9 mouse cellular contexts compared by ENCODE assay signal in the genomic region with DNA sequence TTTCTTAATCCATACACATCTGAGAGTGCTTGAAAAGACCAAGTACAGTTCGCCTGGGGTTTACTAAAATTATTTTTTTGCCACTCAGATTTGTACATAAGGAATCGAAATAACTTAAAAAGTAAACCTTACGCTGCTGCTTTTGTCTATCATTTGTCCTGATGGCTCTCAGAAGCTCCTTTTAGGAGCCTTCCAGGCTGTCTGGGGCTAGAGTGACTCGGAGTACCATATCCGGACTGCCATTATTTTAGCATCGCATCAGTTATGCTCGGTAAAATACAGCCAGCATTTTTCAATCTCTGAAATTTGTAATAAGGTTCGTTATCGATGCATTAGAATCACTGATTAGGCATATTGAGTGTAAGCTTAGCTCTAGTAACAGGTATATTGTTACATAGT. TPM values are rescaled to one million over a fixed set of nuclear protein-coding genes. Genes with fewer than 3 reads are reported as not detected.
DNase-seq lines count a peak whose midpoint lies in the region; ATAC-seq and TF ChIP-seq lines count a peak whose summit lies in the region.
"Had no signal": no experiment of that assay in that cellular context is flagged by ENCODE, and none has a peak within 500 bp of the region (broad histone marks: within the 10 kb centered on the region; RNA-seq: fewer than 3 reads in every experiment).

No protein-coding gene starts in this region.

- no peaks in the 10 kb centered on the region for H3K27me3 ChIP-seq in lung, embryonic 16.5 days (ENCODE audit: control insufficient read depth, insufficient read depth, low read depth, low read length)
- H3K27me3 ChIP-seq in forebrain, embryonic 13.5 days = no peaks in the 10 kb centered on the region
- H3K27me3 ChIP-seq in limb, embryonic 12.5 days = no peaks in the 10 kb centered on the region

- DNase-seq in lung, postnatal 36 days = no peak
- no peak for DNase-seq in right cerebral cortex, postnatal 36 days (ENCODE audit: low spot score in 2 of 2)
- no peak for DNase-seq in urinary bladder, postnatal 10 days (ENCODE audit: low spot score)
- DNase-seq in right cerebral cortex, postnatal 10 days (ENCODE audit: low spot score in 2 of 2) = no peak

- H3K9me3 ChIP-seq in lung, embryonic 16.5 days (ENCODE audit: control insufficient read depth, low read length) = no peaks in the 10 kb centered on the region
- no peaks in the 10 kb centered on the region for H3K9me3 ChIP-seq in forebrain, embryonic 13.5 days (replicated peaks)
- H3K9me3 ChIP-seq in limb, embryonic 12.5 days = no peaks in the 10 kb centered on the region

- peak overlapping the region; percentile 13; the same call in 1 of the 2 replicates for H3K4me3 ChIP-seq in lung, embryonic 16.5 days (ENCODE audit: low read length)
- peak overlapping the region; percentile 20; the same call in 1 of the 2 replicates for H3K4me3 ChIP-seq in forebrain, embryonic 13.5 days
- H3K4me3 ChIP-seq in limb, embryonic 12.5 days (replicated peaks) = peak overlapping the region; percentile 21; the same call in 1 of the 2 replicates
- no peak overlapping the region for H3K4me3 ChIP-seq in olfactory bulb, adult 2 months (ENCODE audit: insufficient read depth, low read depth, low read length)

- TF ChIP-seq POLR2A in olfactory bulb, adult 2 months (IDR thresholded peaks at IDR 0.05; ENCODE audit: insufficient read depth, low read depth, low read length) = no peak

- ATAC-seq in lung, embryonic 16.5 days (ENCODE audit: low read depth) = no peak
- ATAC-seq in forebrain, embryonic 13.5 days = no peak
- ATAC-seq in limb, embryonic 12.5 days (ENCODE audit: insufficient number of reproducible peaks, insufficient read depth, low FRiP score, low TSS enrichment, low read depth) = no peak

- WGBS in lung, embryonic 16.5 days = 70% methylated on average over 9 of the region's 9 CpGs
- 72% methylated on average over 9 of the region's 9 CpGs for WGBS in forebrain, embryonic 13.5 days
- 81% methylated on average over 9 of the region's 9 CpGs for WGBS in limb, embryonic 12.5 days
- 54% methylated on average over 9 of the region's 9 CpGs for whole genome bisulfite sequencing in olfactory bulb, adult 2 months

- H3K4me1 ChIP-seq in lung, embryonic 16.5 days (replicated peaks; ENCODE audit: control insufficient read depth, insufficient read depth, low read length) = peaks cover 30% of the 10 kb centered on the region
- H3K4me1 ChIP-seq in forebrain, embryonic 13.5 days = peaks cover 41% of the 10 kb centered on the region
- peaks cover 43% of the 10 kb centered on the region for H3K4me1 ChIP-seq in limb, embryonic 12.5 days (replicated peaks)
- peaks cover 4% of the 10 kb centered on the region; the same call in 1 of the 2 replicates for H3K4me1 ChIP-seq in olfactory bulb, adult 2 months (ENCODE audit: control insufficient read depth, insufficient read depth, low read length)

- TF ChIP-seq CTCF in olfactory bulb, adult 2 months (IDR thresholded peaks at IDR 0.05; ENCODE audit: insufficient read depth, low read depth, low read length) = no peak

- H3K4me2 ChIP-seq in lung, embryonic 16.5 days (ENCODE audit: low read depth, low read length) = peak overlapping the region; percentile 43
- H3K4me2 ChIP-seq in forebrain, embryonic 13.5 days = peak overlapping the region; percentile 49
- H3K4me2 ChIP-seq in limb, embryonic 12.5 days = peak overlapping the region; percentile 44

- H3K9ac ChIP-seq in lung, embryonic 16.5 days (ENCODE audit: low read length) = peak overlapping the region; percentile 60
- H3K9ac ChIP-seq in forebrain, embryonic 13.5 days = peak overlapping the region; percentile 65
- peak overlapping the region; percentile 37; the same call in 1 of the 2 replicates for H3K9ac ChIP-seq in limb, embryonic 12.5 days (replicated peaks)

- H3K27ac ChIP-seq in lung, embryonic 16.5 days (ENCODE audit: low read length) = peak overlapping the region; percentile 88
- H3K27ac ChIP-seq in forebrain, embryonic 13.5 days = peak overlapping the region; percentile 81
- peak overlapping the region; percentile 91 for H3K27ac ChIP-seq in limb, embryonic 12.5 days
- 0 out of 2 replicates have a peak overlapping the region, but pooled peaks have one; percentile 58 for H3K27ac ChIP-seq in olfactory bulb, adult 2 months (ENCODE audit: insufficient read depth, low read depth, low read length)

- no peaks in the 10 kb centered on the region for H3K36me3 ChIP-seq in lung, embryonic 16.5 days (ENCODE audit: control insufficient read depth, insufficient read depth, low read length)
- no peaks in the 10 kb centered on the region for H3K36me3 ChIP-seq in forebrain, embryonic 13.5 days (ENCODE audit: poor library complexity, severe bottlenecking)
- no peaks in the 10 kb centered on the region for H3K36me3 ChIP-seq in limb, embryonic 12.5 days

RNA-seq across cellular contexts. Expression of gene Hist2h2aa2, which starts 0.7 kb away (rescaled TPM):
- polyA plus RNA-seq in lung, embryonic 16.5 days (2015; fragmentation: Nextera tagmentation; extraction: Ambion mirVana) = 37.6 and 61.6 TPM in 2 replicates
- 74.1 and 91.2 TPM in 2 replicates for polyA plus RNA-seq in forebrain, embryonic 13.5 days (2015; fragmentation: Nextera tagmentation; extraction: Ambion mirVana)
- 50.0 and 66.0 TPM in 2 replicates for polyA plus RNA-seq in limb, embryonic 12.5 days (2016; fragmentation: Nextera tagmentation; extraction: Ambion mirVana)
- polyA plus RNA-seq in olfactory bulb, adult 2 months (2012; ENCODE audit: insufficient read depth, insufficient read length, low replicate concordance, missing spikeins) = not detected in 2 replicates

RNA-seq across cellular contexts. Expression of gene Hist2h3c2, which starts 1.9 kb away (rescaled TPM):
- polyA plus RNA-seq in lung, embryonic 16.5 days (2015; fragmentation: Nextera tagmentation; extraction: Ambion mirVana) = 3.6 and 4.7 TPM in 2 replicates
- polyA plus RNA-seq in forebrain, embryonic 13.5 days (2015; fragmentation: Nextera tagmentation; extraction: Ambion mirVana) = 14.7 and 15.0 TPM in 2 replicates
- 9.0 and 11.9 TPM in 2 replicates for polyA plus RNA-seq in limb, embryonic 12.5 days (2016; fragmentation: Nextera tagmentation; extraction: Ambion mirVana)
- not detected in 2 replicates for polyA plus RNA-seq in olfactory bulb, adult 2 months (2012; ENCODE audit: insufficient read depth, insufficient read length, low replicate concordance, missing spikeins)

RNA-seq across cellular contexts. Expression of gene Hist2h2aa1, which starts 4.5 kb away (rescaled TPM):
- polyA plus RNA-seq in lung, embryonic 16.5 days (2015; fragmentation: Nextera tagmentation; extraction: Ambion mirVana) = 16.9 and 21.5 TPM in 2 replicates
- 46.4 and 48.0 TPM in 2 replicates for polyA plus RNA-seq in forebrain, embryonic 13.5 days (2015; fragmentation: Nextera tagmentation; extraction: Ambion mirVana)
- 17.4 and 36.2 TPM in 2 replicates for polyA plus RNA-seq in limb, embryonic 12.5 days (2016; fragmentation: Nextera tagmentation; extraction: Ambion mirVana)
- not detected in 2 replicates for polyA plus RNA-seq in olfactory bulb, adult 2 months (2012; ENCODE audit: insufficient read depth, insufficient read length, low replicate concordance, missing spikeins)

RNA-seq across cellular contexts. Expression of gene Hist2h3c1, which starts 5.7 kb away (rescaled TPM):
- polyA plus RNA-seq in lung, embryonic 16.5 days (2015; fragmentation: Nextera tagmentation; extraction: Ambion mirVana) = 1.0 and 2.3 TPM in 2 replicates
- 0.34 and 0.93 TPM in 2 replicates for polyA plus RNA-seq in forebrain, embryonic 13.5 days (2015; fragmentation: Nextera tagmentation; extraction: Ambion mirVana)
- 0.35 TPM in 1 of 2 replicates, not detected in the other for polyA plus RNA-seq in limb, embryonic 12.5 days (2016; fragmentation: Nextera tagmentation; extraction: Ambion mirVana)
- not detected in 2 replicates for polyA plus RNA-seq in olfactory bulb, adult 2 months (2012; ENCODE audit: insufficient read depth, insufficient read length, low replicate concordance, missing spikeins)
- polyA plus RNA-seq: gonadal fat pad, adult 2 months had no signal

RNA-seq across cellular contexts. Expression of gene Hist2h2be, which starts 19.9 kb away (rescaled TPM):
- 7.5 and 8.8 TPM in 2 replicates for polyA plus RNA-seq in lung, embryonic 16.5 days (2015; fragmentation: Nextera tagmentation; extraction: Ambion mirVana)
- 10.7 and 11.0 TPM in 2 replicates for polyA plus RNA-seq in forebrain, embryonic 13.5 days (2015; fragmentation: Nextera tagmentation; extraction: Ambion mirVana)
- polyA plus RNA-seq in limb, embryonic 12.5 days (2016; fragmentation: Nextera tagmentation; extraction: Ambion mirVana) = 9.9 and 10.4 TPM in 2 replicates
- polyA plus RNA-seq in olfactory bulb, adult 2 months (2012; ENCODE audit: insufficient read depth, insufficient read length, low replicate concordance, missing spikeins) = not detected in 2 replicates

Comparison
In these comparisons a context has a peak if more than half of its experiments do, and no peak if none do; other contexts are left out.
1. RNA of gene Hist2h2aa2, which starts 0.7 kb away (polyA plus RNA-seq): 74.1 to 91.2 TPM in forebrain, embryonic 13.5 days, 50.0 to 66.0 TPM in limb, embryonic 12.5 days and 37.6 to 61.6 TPM in lung, embryonic 16.5 days; not detected in olfactory bulb, adult 2 months; every median in the first group is over 10 times any median in the second.
2. RNA of gene Hist2h2aa1, which starts 4.5 kb away (polyA plus RNA-seq): 46.4 to 48.0 TPM in forebrain, embryonic 13.5 days, 17.4 to 36.2 TPM in limb, embryonic 12.5 days and 16.9 to 21.5 TPM in lung, embryonic 16.5 days; not detected in olfactory bulb, adult 2 months; every median in the first group is over 10 times any median in the second.
3. Peak in every context shown above with its lines, with median percentiles within 50 percentile points of each other: H3K27ac ChIP-seq, H3K4me2 ChIP-seq and H3K9ac ChIP-seq.